Mouse (Mus musculus) erythroblast, embryonic 14.5 days (primary cell): ENCODE data around the gene Adipor2.
"Not testable (repeated sequence)": the region's sequence is repeated elsewhere in the genome, so short reads cannot be mapped to it uniquely, and the experiment has no call there.

Source experiments
- GATA1 ChIP-seq: IDR thresholded peaks from 2 replicates; pipeline ENCODE4 v1.6.1; 2012; ENCODE audit warnings: low read length, inconsistent platforms, mixed read lengths
- TAL1 ChIP-seq: IDR thresholded peaks from 3 replicates; pipeline ENCODE4 v1.6.1; 2012; ENCODE audit warnings: low read length, inconsistent platforms, mixed read lengths

DNA sequence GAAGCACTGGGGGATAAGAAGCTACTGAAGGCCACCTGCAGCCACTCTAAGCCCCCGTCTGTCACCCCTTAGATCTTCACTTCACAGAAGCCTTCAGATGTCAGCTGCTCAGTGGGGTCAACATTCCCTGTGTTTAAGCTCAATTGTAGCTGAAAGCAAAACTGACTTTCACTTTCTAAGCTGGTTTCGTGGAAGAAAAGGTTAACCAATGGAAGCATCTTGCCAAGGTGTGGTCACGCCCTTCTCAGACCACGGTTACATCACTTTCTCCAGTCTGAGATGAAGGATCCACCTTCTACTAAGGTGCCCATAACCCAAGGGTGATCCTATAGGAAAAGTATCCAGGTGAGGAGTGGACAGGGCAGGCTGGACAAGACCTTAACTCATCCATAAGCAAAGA is 50.7 kb downstream of the Adipor2 start:
- not testable (repeated sequence) for TF ChIP-seq TAL1, GATA1
